Mouse (Mus musculus): Measurements from ENCODE around the gene 1500015O10Rik.

DNA sequence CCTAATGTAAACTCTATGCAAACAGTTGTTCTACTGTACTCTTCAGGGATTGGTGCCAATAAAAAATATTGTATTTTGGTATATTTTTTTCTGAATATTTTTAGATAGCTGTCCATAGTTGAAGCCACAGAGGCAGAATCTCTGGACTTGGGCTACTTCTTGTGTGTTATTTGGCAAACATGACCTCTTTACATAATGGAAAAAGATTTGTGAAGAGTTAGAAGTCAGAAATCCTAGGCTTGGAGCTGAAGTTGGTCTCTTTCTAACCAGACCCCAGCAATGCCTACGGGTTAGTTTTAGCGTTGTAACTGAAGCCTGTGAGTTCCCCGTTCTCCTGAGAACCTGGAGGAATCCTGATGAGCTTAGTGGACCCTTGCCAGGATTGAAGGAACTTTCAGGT is 36.3 kb upstream of the 1500015O10Rik start:
- TF ChIP-seq POLR2A (IDR thresholded peaks at IDR 0.05; ENCODE audit: extremely low read depth, insufficient read depth, low read length) (no peak), CTCF (IDR thresholded peaks at IDR 0.05; ENCODE audit: extremely low read depth, insufficient read depth, low read length) (no peak)
